Mouse (Mus musculus): ENCODE data around the gene Gm13271.
"Not testable (repeated sequence)": the region's sequence is repeated elsewhere in the genome, so short reads cannot be mapped to it uniquely, and the experiment has no call there.

DNA sequence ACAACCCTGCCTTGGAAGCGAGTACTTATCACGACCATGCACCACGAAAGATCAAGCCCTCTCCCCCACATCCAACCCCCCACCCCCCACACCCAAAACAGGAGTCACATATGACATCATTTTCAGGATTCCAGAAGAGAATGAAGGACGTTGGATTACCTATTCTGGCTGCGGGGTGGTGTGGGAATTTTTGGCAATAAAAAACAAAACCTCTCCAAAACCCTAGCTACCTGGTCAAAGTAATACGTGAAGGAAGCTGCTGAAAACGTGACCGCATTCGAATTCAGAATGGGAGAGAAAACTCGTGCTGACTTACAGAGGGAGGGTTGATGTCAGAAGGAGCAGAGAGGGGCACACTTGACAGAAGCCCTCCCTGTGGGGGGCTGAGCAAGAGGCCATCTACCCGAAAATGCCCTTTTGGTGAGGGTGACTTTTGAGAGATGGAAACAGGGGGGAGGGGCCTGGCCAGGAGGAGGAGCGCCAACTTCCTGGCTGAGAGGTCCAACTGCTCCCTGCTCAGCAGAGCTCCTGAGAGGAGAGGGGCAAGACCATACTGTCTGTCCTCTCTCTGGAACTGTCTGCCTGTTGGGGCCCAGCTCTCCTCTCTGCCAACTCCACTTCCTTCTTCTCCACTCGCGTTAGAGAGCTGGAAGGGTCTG, 5.1 kb downstream of the Gm13271 start, which contains the start of gene Gm13283:
- TF ChIP-seq POLR2A (IDR thresholded peaks at IDR 0.05; ENCODE audit: low read depth, low read length): 0 out of 2 replicates have a peak, but pooled peaks have one; percentile 17
- TF ChIP-seq CTCF (IDR thresholded peaks at IDR 0.05; ENCODE audit: borderline replicate concordance, insufficient read depth, low read length): not testable (repeated sequence)

Measured in embryonic fibroblast, embryonic 13.5 days (primary cell).